Mouse (Mus musculus) CH12.LX (cell line): ENCODE results near the gene Bhmt2.

Experiments
- CHD2 ChIP-seq: IDR thresholded peaks from 2 replicates; pipeline ENCODE4 v1.6.1; 2011; ENCODE audit warnings: low read length, improper control_type of control experiment
- CTCF ChIP-seq, 2 experiments: IDR thresholded peaks in 1 of 2; conservative IDR thresholded peaks in 1 of 2; 2 replicates each; pipeline ENCODE4 v1.5.1; 2011 to 2012; ENCODE audit warnings: low read depth in 2 of 2, low read length in 2 of 2, improper control_type of control experiment in 1 of 2, inconsistent platforms in 1 of 2, mild to moderate bottlenecking in 1 of 2, moderate library complexity in 1 of 2
- JUND ChIP-seq: conservative IDR thresholded peaks from 2 replicates; pipeline ENCODE4 v1.6.1; 2011; ENCODE audit warnings: low read depth, low read length, improper control_type of control experiment
- MXI1 ChIP-seq: IDR thresholded peaks from 2 replicates; pipeline ENCODE4 v1.6.1; 2011; ENCODE audit warnings: mild to moderate bottlenecking, low read depth, low read length, improper control_type of control experiment
- MYC ChIP-seq: IDR thresholded peaks from 2 replicates; pipeline ENCODE4 v1.6.1; 2011; ENCODE audit warnings: low read depth, mild to moderate bottlenecking, improper control_type of control experiment, low read length
- NRF1 ChIP-seq: IDR thresholded peaks from 2 replicates; pipeline ENCODE4 v1.6.1; 2014; ENCODE audit warnings: low read depth, mild to moderate bottlenecking, inconsistent platforms, low read length, improper control_type of control experiment, moderate library complexity
- POLR2A ChIP-seq: IDR thresholded peaks from 2 replicates; pipeline ENCODE4 v1.6.1; 2011; ENCODE audit warnings: low read depth, mild to moderate bottlenecking, improper control_type of control experiment, low read length
- POLR2AphosphoS2 ChIP-seq: IDR thresholded peaks from 2 replicates; pipeline ENCODE4 v1.6.1; 2011; ENCODE audit warnings: low read depth, low read length, improper control_type of control experiment
- RAD21 ChIP-seq: IDR thresholded peaks from 2 replicates; pipeline ENCODE4 v1.6.1; 2011; ENCODE audit warnings: low read depth, mild to moderate bottlenecking, low read length, improper control_type of control experiment, moderate library complexity
- RCOR1 ChIP-seq: conservative IDR thresholded peaks from 2 replicates; pipeline ENCODE4 v1.6.1; 2012; ENCODE audit warnings: low read depth, mild to moderate bottlenecking, inconsistent platforms, low read length, improper control_type of control experiment
- TCF12 ChIP-seq: IDR thresholded peaks from 2 replicates; pipeline ENCODE4 v1.6.1; 2014; ENCODE audit warnings: low read depth, mild to moderate bottlenecking, inconsistent platforms, low read length, improper control_type of control experiment
- USF2 ChIP-seq: conservative IDR thresholded peaks from 2 replicates; pipeline ENCODE4 v1.6.1; 2011; ENCODE audit warnings: low read depth, low read length, improper control_type of control experiment
- ZC3H11A ChIP-seq: IDR thresholded peaks from 2 replicates; pipeline ENCODE4 v1.6.1; 2012; ENCODE audit warnings: low read depth, mild to moderate bottlenecking, inconsistent platforms, low read length, improper control_type of control experiment
- ZNF384 ChIP-seq: IDR thresholded peaks from 2 replicates; pipeline ENCODE4 v1.6.1; 2012; ENCODE audit warnings: low read depth, low read length, improper control_type of control experiment, inconsistent platforms

DNA sequence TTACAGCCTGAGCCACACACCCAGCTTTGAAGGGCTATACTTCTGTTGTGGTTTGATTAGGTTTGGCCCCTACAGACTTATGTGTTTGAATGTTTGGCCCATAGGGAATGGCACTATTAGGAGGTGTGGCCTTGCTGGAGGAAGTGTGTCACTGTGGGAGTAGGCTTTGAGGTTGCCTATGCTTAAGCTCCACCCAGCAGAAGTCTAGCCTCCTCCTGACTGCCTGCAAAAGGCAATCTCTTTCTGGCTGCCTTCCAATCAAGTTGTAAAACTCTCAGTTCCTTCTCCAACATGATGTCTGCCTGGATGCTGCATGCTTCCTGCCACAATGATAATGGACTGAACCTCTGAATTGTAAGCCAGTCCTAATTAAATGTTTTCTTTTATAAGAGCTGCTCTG is 9.2 kb upstream of the Bhmt2 start:
- TF ChIP-seq RAD21 (no peak), POLR2A (no peak), MYC (no peak), CTCF (conservative IDR thresholded peaks at IDR 0.05 in 1 of 2, IDR thresholded peaks at IDR 0.05 in 1 of 2; ENCODE audit: low read depth in 2 of 2, low read length in 2 of 2) (no peak), ZNF384 (no peak), NRF1 (no peak), ZC3H11A (no peak), CHD2 (no peak), TCF12 (no peak), USF2 (no peak), MXI1 (no peak), POLR2AphosphoS2 (no peak), RCOR1 (no peak), JUND (no peak)
